Mouse (Mus musculus) kidney, embryonic 16.5 days (tissue): ENCODE results near the gene Fzd7. TPM values are rescaled to one million over a fixed set of nuclear protein-coding genes. Genes with fewer than 3 reads are reported as not detected.

Experiments used
- ATAC-seq: fragments of 200-750 bp; cut with Nextera tagmentation; 2 replicates; pipeline ENCODE4 v1.8.0; 2017; ENCODE audit warnings: moderate TSS enrichment; ENCODE audit not compliant: low FRiP score, low TSS enrichment
- H3K27ac ChIP-seq: fragments of 300-500 bp; sonication (generic); 2 replicates; pipeline ENCODE4 v1.5.1; 2014; ENCODE audit warnings: low read length
- H3K27me3 ChIP-seq: fragments of 300-500 bp; sonication (generic); 2 replicates; pipeline ENCODE4 v1.6.1; 2014; ENCODE audit warnings: low read length, control low read depth, mixed read lengths; ENCODE audit not compliant: insufficient read depth
- H3K36me3 ChIP-seq: fragments of 300-500 bp; sonication (generic); 2 replicates; pipeline ENCODE4 v1.6.1; 2014; ENCODE audit warnings: low read length, control low read depth, mixed read lengths; ENCODE audit not compliant: insufficient read depth
- H3K4me1 ChIP-seq: fragments of 300-500 bp; sonication (generic); 2 replicates; pipeline ENCODE4 v1.6.1; 2014; ENCODE audit warnings: low read length, control low read depth, mixed read lengths; ENCODE audit not compliant: insufficient read depth
- H3K4me2 ChIP-seq: fragments of 300-500 bp; sonication (generic); replicated peaks from 2 replicates; pipeline ENCODE4 v1.6.1; 2014; ENCODE audit warnings: low read depth, low read length
- H3K4me3 ChIP-seq: fragments of 300-500 bp; sonication (generic); 2 replicates; pipeline ENCODE4 v1.5.1; 2014; ENCODE audit warnings: mild to moderate bottlenecking, low read length
- H3K9ac ChIP-seq: fragments of 300-500 bp; sonication (generic); replicated peaks from 2 replicates; pipeline ENCODE4 v1.6.1; 2014; ENCODE audit warnings: low read length
- H3K9me3 ChIP-seq: fragments of 300-500 bp; sonication (generic); 2 replicates; pipeline ENCODE4 v1.6.1; 2016; ENCODE audit warnings: low read length, control low read depth
- WGBS: fragments of 180-500 bp; shearing (Covaris S2); extraction: QIAGEN DNeasy Blood & Tissue Kit; methylation state at CpG from one replicate; pipeline ENCODE4 v1.1.7; 2014; 5-methylcytosine and 5-hydroxymethylcytosine counted together
- polyA plus RNA-seq: library from polyadenylated mRNA; unstranded; fragments of >200 nt; fragmentation: Nextera tagmentation; extraction: Ambion mirVana; gene quantifications from 2 replicates; pipeline ENCODE4 v1.2.1, GENCODE M21; 2015

The Fzd7 gene
- polyA plus RNA-seq, 1 experiment from 2014 or later: 16.0 TPM

GRCm38 (mm10) chr1:59481456-59482291, 550 bp upstream of the Fzd7 start:
- ATAC-seq: peak; percentile 96
- H3K27me3 ChIP-seq: no peaks in the 10 kb centered on the region
- WGBS: under 1% methylated on average over 57 of the region's 57 CpGs
- H3K9ac ChIP-seq: peak overlapping the region; percentile 93
- H3K27ac ChIP-seq: peak overlapping the region; percentile 98
- H3K9me3 ChIP-seq: no peaks in the 10 kb centered on the region
- H3K36me3 ChIP-seq: no peaks in the 10 kb centered on the region; the same call in 1 of the 2 replicates
- peak overlapping the region; percentile 82 for H3K4me3 ChIP-seq
- H3K4me2 ChIP-seq: peak overlapping the region; percentile 87
- peaks cover 32% of the 10 kb centered on the region for H3K4me1 ChIP-seq

GRCm38 (mm10) chr1:59482696-59483520, 684 bp downstream of the Fzd7 start:
- no peaks in the 10 kb centered on the region for H3K9me3 ChIP-seq
- under 1% methylated on average over 85 of the region's 88 CpGs for WGBS
- H3K4me1 ChIP-seq: peaks cover 43% of the 10 kb centered on the region
- H3K9ac ChIP-seq: peak overlapping the region; percentile 93
- peak overlapping the region; percentile 97 for H3K27ac ChIP-seq
- H3K4me2 ChIP-seq: peak overlapping the region; percentile 87
- H3K27me3 ChIP-seq: no peaks in the 10 kb centered on the region
- ATAC-seq: peak; percentile 7; the same call in 1 of the 2 replicates
- peak overlapping the region; percentile 82 for H3K4me3 ChIP-seq
- H3K36me3 ChIP-seq: no peaks in the 10 kb centered on the region; the same call in 1 of the 2 replicates

GRCm38 (mm10) chr1:59483521-59484245, 1.5 kb downstream of the Fzd7 start:
- Histone ChIP-seq H3K4me1 (peaks cover 51% of the 10 kb centered on the region), H3K9me3 (no peaks in the 10 kb centered on the region), H3K4me3 (peak overlapping the region; percentile 82), H3K4me2 (peak overlapping the region; percentile 87), H3K27me3 (no peaks in the 10 kb centered on the region), H3K27ac (peak overlapping the region; percentile 97; the same call in 1 of the 2 replicates), H3K36me3 (no peaks in the 10 kb centered on the region; the same call in 1 of the 2 replicates), H3K9ac (peak overlapping the region; percentile 93)
- ATAC-seq: peak; percentile 42; the same call in 1 of the 2 replicates
- WGBS: 1% methylated on average over 46 of the region's 46 CpGs

- WGBS: 9% methylated on average over 21 of the region's 21 CpGs
Measured at GRCm38 (mm10) chr1:59484314-59484713, 2.1 kb downstream of the Fzd7 start.

GRCm38 (mm10) chr1:59484791-59485785, 2.9 kb downstream of the Fzd7 start:
- 8% methylated on average over 16 of the region's 16 CpGs for WGBS
- H3K27me3 ChIP-seq: no peaks in the 10 kb centered on the region

More at GRCm38 (mm10) chr1:59484314-59484713, 2.1 kb downstream of the Fzd7 start:
- no peaks in the 10 kb centered on the region; the same call in 1 of the 2 replicates for H3K36me3 ChIP-seq
- H3K9ac ChIP-seq: peak overlapping the region; percentile 93
- H3K4me2 ChIP-seq: peak overlapping the region; percentile 87
- no peak for ATAC-seq
- peaks cover 57% of the 10 kb centered on the region for H3K4me1 ChIP-seq
- H3K4me3 ChIP-seq: peak overlapping the region; percentile 82
- no peaks in the 10 kb centered on the region for H3K9me3 ChIP-seq
- H3K27me3 ChIP-seq: no peaks in the 10 kb centered on the region
- H3K27ac ChIP-seq: peak overlapping the region; percentile 70

GRCm38 (mm10) chr1:59485803-59486202, 3.6 kb downstream of the Fzd7 start:
- no peaks in the 10 kb centered on the region; the same call in 1 of the 2 replicates for H3K36me3 ChIP-seq
- WGBS: 43% methylated on average over 4 of the region's 4 CpGs
- peak overlapping the region; percentile 70; the same call in 1 of the 2 replicates for H3K27ac ChIP-seq
- no peak for ATAC-seq
- H3K9ac ChIP-seq: peak overlapping the region; percentile 93
- H3K9me3 ChIP-seq: no peaks in the 10 kb centered on the region
- H3K4me3 ChIP-seq: peak overlapping the region; percentile 82
- no peaks in the 10 kb centered on the region for H3K27me3 ChIP-seq
- H3K4me1 ChIP-seq: peaks cover 48% of the 10 kb centered on the region
- peak overlapping the region; percentile 87 for H3K4me2 ChIP-seq

More at GRCm38 (mm10) chr1:59484791-59485785, 2.9 kb downstream of the Fzd7 start:
- H3K4me3 ChIP-seq: peak overlapping the region; percentile 82
- H3K36me3 ChIP-seq: no peaks in the 10 kb centered on the region; the same call in 1 of the 2 replicates
- H3K27ac ChIP-seq: peak overlapping the region; percentile 70
- H3K9me3 ChIP-seq: no peaks in the 10 kb centered on the region
- H3K4me1 ChIP-seq: peaks cover 55% of the 10 kb centered on the region
- ATAC-seq: no peak
- H3K9ac ChIP-seq: peak overlapping the region; percentile 93
- peak overlapping the region; percentile 87 for H3K4me2 ChIP-seq

GRCm38 (mm10) chr1:59487651-59488051, 5.4 kb downstream of the Fzd7 start:
- H3K4me3 ChIP-seq: peak overlapping the region; percentile 35
- peak overlapping the region; percentile 46 for H3K9ac ChIP-seq
- no peaks in the 10 kb centered on the region for H3K27me3 ChIP-seq
- peaks cover 47% of the 10 kb centered on the region for H3K4me1 ChIP-seq
- H3K9me3 ChIP-seq: no peaks in the 10 kb centered on the region
- H3K4me2 ChIP-seq: peak overlapping the region; percentile 56
- 0 out of 2 replicates have a peak, but pooled peaks have one; percentile 16 for ATAC-seq
- no peaks in the 10 kb centered on the region; the same call in 1 of the 2 replicates for H3K36me3 ChIP-seq
- peak overlapping the region; percentile 66 for H3K27ac ChIP-seq
- 11% methylated on average over 10 of the region's 10 CpGs for WGBS

- H3K4me3 ChIP-seq: no peak overlapping the region
- peaks cover 45% of the 10 kb centered on the region for H3K4me1 ChIP-seq
- WGBS: 39% methylated on average over 4 of the region's 4 CpGs
- ATAC-seq: no peak
- peak overlapping the region; percentile 36; the same call in 1 of the 2 replicates for H3K9ac ChIP-seq
- H3K36me3 ChIP-seq: no peaks in the 10 kb centered on the region; the same call in 1 of the 2 replicates
- peak overlapping the region; percentile 10 for H3K4me2 ChIP-seq
- H3K27ac ChIP-seq: no peak overlapping the region
- H3K27me3 ChIP-seq: no peaks in the 10 kb centered on the region
- H3K9me3 ChIP-seq: no peaks in the 10 kb centered on the region
Measured at GRCm38 (mm10) chr1:59488481-59488880, 6.3 kb downstream of the Fzd7 start.
